Mouse (Mus musculus): ENCODE results near the gene Cdk7. TPM values are rescaled to one million over a fixed set of nuclear protein-coding genes. Genes with fewer than 3 reads are reported as not detected.
"Not testable (repeated sequence)": the region's sequence is repeated elsewhere in the genome, so short reads cannot be mapped to it uniquely, and the experiment has no call there.

Cdk7 gene
- polyA plus RNA-seq, 1 experiment from 2014 or later: 54.6 TPM

GRCm38 (mm10) chr13:100731462-100732046 is 815 bp upstream of the Cdk7 start:
- Histone ChIP-seq H3K4me2 (ENCODE audit: low read length) (peak overlapping the region; percentile 58), H3K4me3 (ENCODE audit: low read depth, low read length) (peak overlapping the region; percentile 85; the same call in 1 of the 2 replicates), H3K36me3 (ENCODE audit: control insufficient read depth, insufficient read depth, low read length) (peaks cover 13% of the 10 kb centered on the region; the same call in 1 of the 2 replicates)
- not testable (repeated sequence) for H3K27me3 ChIP-seq (replicated peaks; ENCODE audit: control insufficient read depth, insufficient read depth, low read length); H3K9ac ChIP-seq (ENCODE audit: low read length); DNase-seq (ENCODE audit: low spot score); H3K27ac ChIP-seq (ENCODE audit: low read depth, low read length); H3K9me3 ChIP-seq (replicated peaks; ENCODE audit: control insufficient read depth, low read length); ATAC-seq; H3K4me1 ChIP-seq (ENCODE audit: control insufficient read depth, insufficient read depth, low read length)
- WGBS: 88% methylated on average over 5 of the region's 6 CpGs

- Histone ChIP-seq H3K9me3 (replicated peaks; ENCODE audit: control insufficient read depth, low read length) (no peaks in the 10 kb centered on the region), H3K4me1 (ENCODE audit: control insufficient read depth, insufficient read depth, low read length) (peaks cover 8% of the 10 kb centered on the region; the same call in 1 of the 2 replicates), H3K9ac (ENCODE audit: low read length) (peak overlapping the region; percentile 92), H3K36me3 (ENCODE audit: control insufficient read depth, insufficient read depth, low read length) (peaks cover 8% of the 10 kb centered on the region; the same call in 1 of the 2 replicates), H3K4me2 (ENCODE audit: low read length) (peak overlapping the region; percentile 58), H3K4me3 (ENCODE audit: low read depth, low read length) (peak overlapping the region; percentile 85), H3K27ac (ENCODE audit: low read depth, low read length) (peak overlapping the region; percentile 85), H3K27me3 (replicated peaks; ENCODE audit: control insufficient read depth, insufficient read depth, low read length) (no peaks in the 10 kb centered on the region)
- peak; percentile 16 for DNase-seq (ENCODE audit: low spot score)
- ATAC-seq: peak; percentile 86
- WGBS: 2% methylated on average over 30 of the region's 30 CpGs
Observed at GRCm38 (mm10) chr13:100730153-100730860, 432 bp downstream of the Cdk7 start.

GRCm38 (mm10) chr13:100728530-100728929 is 2.2 kb downstream of the Cdk7 start:
- not testable (repeated sequence) for H3K27me3 ChIP-seq (replicated peaks; ENCODE audit: control insufficient read depth, insufficient read depth, low read length); H3K4me2 ChIP-seq (ENCODE audit: low read length); H3K9ac ChIP-seq (ENCODE audit: low read length); H3K4me3 ChIP-seq (ENCODE audit: low read depth, low read length); H3K4me1 ChIP-seq (ENCODE audit: control insufficient read depth, insufficient read depth, low read length); H3K27ac ChIP-seq (ENCODE audit: low read depth, low read length); H3K9me3 ChIP-seq (replicated peaks; ENCODE audit: control insufficient read depth, low read length); DNase-seq (ENCODE audit: low spot score); H3K36me3 ChIP-seq (ENCODE audit: control insufficient read depth, insufficient read depth, low read length); ATAC-seq
- WGBS: 87% methylated on average over 4 of the region's 4 CpGs

- peaks cover 8% of the 10 kb centered on the region; the same call in 1 of the 2 replicates for H3K36me3 ChIP-seq (ENCODE audit: control insufficient read depth, insufficient read depth, low read length)
- no peak overlapping the region for H3K9ac ChIP-seq (ENCODE audit: low read length)
- H3K4me3 ChIP-seq (ENCODE audit: low read depth, low read length): no peak overlapping the region
- H3K4me1 ChIP-seq (ENCODE audit: control insufficient read depth, insufficient read depth, low read length): peaks cover 8% of the 10 kb centered on the region; the same call in 1 of the 2 replicates
- no peaks in the 10 kb centered on the region for H3K9me3 ChIP-seq (replicated peaks; ENCODE audit: control insufficient read depth, low read length)
- no peak for ATAC-seq
- no peaks in the 10 kb centered on the region for H3K27me3 ChIP-seq (replicated peaks; ENCODE audit: control insufficient read depth, insufficient read depth, low read length)
- 95% methylated on average over 5 of the region's 5 CpGs for WGBS
- no peak overlapping the region for H3K27ac ChIP-seq (ENCODE audit: low read depth, low read length)
- DNase-seq (ENCODE audit: low spot score): no peak
- no peak overlapping the region for H3K4me2 ChIP-seq (ENCODE audit: low read length)
Observed at GRCm38 (mm10) chr13:100728086-100728485, 2.7 kb downstream of the Cdk7 start.

GRCm38 (mm10) chr13:100725194-100725593 is 5.5 kb downstream of the Cdk7 start:
- 92% methylated on average over 10 of the region's 10 CpGs for WGBS
- Histone ChIP-seq H3K4me2 (ENCODE audit: low read length) (no peak overlapping the region), H3K4me3 (ENCODE audit: low read depth, low read length) (no peak overlapping the region), H3K9me3 (replicated peaks; ENCODE audit: control insufficient read depth, low read length) (no peaks in the 10 kb centered on the region), H3K36me3 (ENCODE audit: control insufficient read depth, insufficient read depth, low read length) (peaks cover 27% of the 10 kb centered on the region), H3K9ac (ENCODE audit: low read length) (no peak overlapping the region), H3K4me1 (ENCODE audit: control insufficient read depth, insufficient read depth, low read length) (peaks cover 8% of the 10 kb centered on the region; the same call in 1 of the 2 replicates), H3K27ac (ENCODE audit: low read depth, low read length) (no peak overlapping the region), H3K27me3 (replicated peaks; ENCODE audit: control insufficient read depth, insufficient read depth, low read length) (no peaks in the 10 kb centered on the region)
- DNase-seq (ENCODE audit: low spot score) (no peak), ATAC-seq (no peak)

GRCm38 (mm10) chr13:100724051-100724754 is 6.5 kb downstream of the Cdk7 start:
- ATAC-seq (peak; percentile 46; the same call in 1 of the 2 replicates), DNase-seq (ENCODE audit: low spot score) (peak; percentile 47)
- Histone ChIP-seq H3K4me2 (ENCODE audit: low read length) (no peak overlapping the region), H3K4me1 (ENCODE audit: control insufficient read depth, insufficient read depth, low read length) (peaks cover 2% of the 10 kb centered on the region; the same call in 1 of the 2 replicates), H3K9ac (ENCODE audit: low read length) (no peak overlapping the region), H3K36me3 (ENCODE audit: control insufficient read depth, insufficient read depth, low read length) (peaks cover 32% of the 10 kb centered on the region), H3K27ac (ENCODE audit: low read depth, low read length) (no peak overlapping the region), H3K9me3 (replicated peaks; ENCODE audit: control insufficient read depth, low read length) (no peaks in the 10 kb centered on the region), H3K4me3 (ENCODE audit: low read depth, low read length) (no peak overlapping the region), H3K27me3 (replicated peaks; ENCODE audit: control insufficient read depth, insufficient read depth, low read length) (no peaks in the 10 kb centered on the region)
- WGBS: 63% methylated on average over 7 of the region's 7 CpGs

- no peak overlapping the region for H3K4me3 ChIP-seq (ENCODE audit: low read depth, low read length)
- ATAC-seq (no peak), DNase-seq (ENCODE audit: low spot score) (no peak)
- no peak overlapping the region for H3K4me2 ChIP-seq (ENCODE audit: low read length)
- no peak overlapping the region for H3K27ac ChIP-seq (ENCODE audit: low read depth, low read length)
- H3K27me3 ChIP-seq (replicated peaks; ENCODE audit: control insufficient read depth, insufficient read depth, low read length): no peaks in the 10 kb centered on the region
- H3K36me3 ChIP-seq (ENCODE audit: control insufficient read depth, insufficient read depth, low read length): peaks cover 46% of the 10 kb centered on the region
- no peak overlapping the region for H3K9ac ChIP-seq (ENCODE audit: low read length)
- no peaks in the 10 kb centered on the region for H3K4me1 ChIP-seq (ENCODE audit: control insufficient read depth, insufficient read depth, low read length)
- WGBS: 92% methylated on average over 5 of the region's 5 CpGs
- H3K9me3 ChIP-seq (replicated peaks; ENCODE audit: control insufficient read depth, low read length): no peaks in the 10 kb centered on the region
Observed at GRCm38 (mm10) chr13:100721656-100722055, 9.1 kb downstream of the Cdk7 start.

- no peak overlapping the region for H3K9ac ChIP-seq (ENCODE audit: low read length)
- H3K4me3 ChIP-seq (ENCODE audit: low read depth, low read length): no peak overlapping the region
- no peaks in the 10 kb centered on the region for H3K27me3 ChIP-seq (replicated peaks; ENCODE audit: control insufficient read depth, insufficient read depth, low read length)
- H3K4me1 ChIP-seq (ENCODE audit: control insufficient read depth, insufficient read depth, low read length): no peaks in the 10 kb centered on the region
- WGBS: 97% methylated on average over 6 of the region's 6 CpGs
- DNase-seq (ENCODE audit: low spot score): no peak
- H3K36me3 ChIP-seq (ENCODE audit: control insufficient read depth, insufficient read depth, low read length): peaks cover 72% of the 10 kb centered on the region
- H3K27ac ChIP-seq (ENCODE audit: low read depth, low read length): no peak overlapping the region
- no peak overlapping the region for H3K4me2 ChIP-seq (ENCODE audit: low read length)
- no peak for ATAC-seq
- H3K9me3 ChIP-seq (replicated peaks; ENCODE audit: control insufficient read depth, low read length): no peaks in the 10 kb centered on the region
Observed at GRCm38 (mm10) chr13:100715467-100715866, 15.3 kb downstream of the Cdk7 start.
